Mouse (Mus musculus): ENCODE results near the gene Gsg1l2.

Gsg1l2 gene

GRCm38 (mm10) chr11:67774379-67774778 is at the start of gene Gsg1l2:
Gene Gsg1l2, plus strand, starts transcription at chr11:67774608.
- no peak for DNase-seq

GRCm38 (mm10) chr11:67727095-67727494 is 47.3 kb upstream of the Gsg1l2 start:
- no peak for DNase-seq

GRCm38 (mm10) chr11:67728726-67729125 is 45.7 kb upstream of the Gsg1l2 start:
- no peak for DNase-seq

- DNase-seq: no peak
These were observed 43.4 kb upstream of the Gsg1l2 start for GRCm38 (mm10) chr11:67731056-67731455.

- DNase-seq: no peak
These were observed 40.7 kb upstream of the Gsg1l2 start for GRCm38 (mm10) chr11:67733726-67734125.

GRCm38 (mm10) chr11:67734597-67734996 is 39.8 kb upstream of the Gsg1l2 start:
- no peak for DNase-seq

GRCm38 (mm10) chr11:67738345-67738744 is 36.1 kb upstream of the Gsg1l2 start:
- no peak for DNase-seq

- no peak for DNase-seq
These were observed 35.4 kb upstream of the Gsg1l2 start for GRCm38 (mm10) chr11:67738846-67739490.

GRCm38 (mm10) chr11:67741569-67741968 is 32.8 kb upstream of the Gsg1l2 start:
- DNase-seq: no peak

GRCm38 (mm10) chr11:67756287-67756686 is 18.1 kb upstream of the Gsg1l2 start:
- DNase-seq: no peak

GRCm38 (mm10) chr11:67757373-67758167 is 16.8 kb upstream of the Gsg1l2 start:
- peak; percentile 31 for DNase-seq

GRCm38 (mm10) chr11:67771053-67771452 is 3.4 kb upstream of the Gsg1l2 start, which contains the start of gene Glp2r:
Gene Glp2r, minus strand, starts transcription at chr11:67771153.
- no peak for DNase-seq

GRCm38 (mm10) chr11:67771691-67772090 is 2.7 kb upstream of the Gsg1l2 start:
- no peak for DNase-seq

GRCm38 (mm10) chr11:67772577-67772976 is 1.8 kb upstream of the Gsg1l2 start:
- peak; percentile 44 for DNase-seq

GRCm38 (mm10) chr11:67790182-67790581 is 15.8 kb downstream of the Gsg1l2 start:
- no peak for DNase-seq

- no peak for DNase-seq
These were observed 23.5 kb downstream of the Gsg1l2 start, which contains the start of gene Dhrs7c for GRCm38 (mm10) chr11:67797931-67798330. Gene Dhrs7c, plus strand, starts transcription at chr11:67798187.

GRCm38 (mm10) chr11:67800130-67800723 is 25.8 kb downstream of the Gsg1l2 start:
- no peak for DNase-seq

- no peak for DNase-seq
These were observed 26.8 kb downstream of the Gsg1l2 start for GRCm38 (mm10) chr11:67801169-67801568.

GRCm38 (mm10) chr11:67805538-67805937 is 31.1 kb downstream of the Gsg1l2 start:
- DNase-seq: no peak

- DNase-seq: no peak
These were observed 32.6 kb downstream of the Gsg1l2 start for GRCm38 (mm10) chr11:67806832-67807597.

- no peak for DNase-seq
These were observed 33.6 kb downstream of the Gsg1l2 start for GRCm38 (mm10) chr11:67808051-67808450.

- DNase-seq: peak; percentile 49
These were observed 37.1 kb downstream of the Gsg1l2 start for GRCm38 (mm10) chr11:67811535-67811934.

- DNase-seq: peak; percentile 65
These were observed 45.2 kb downstream of the Gsg1l2 start for GRCm38 (mm10) chr11:67819604-67820003.
